Mouse (Mus musculus) limb, embryonic 15.5 days (tissue): ENCODE measurements around the gene Il2rb. TPM values are rescaled to one million over a fixed set of nuclear protein-coding genes. Genes with fewer than 3 reads are reported as not detected.

Source experiments
- ATAC-seq: fragments of 200-750 bp; cut with Nextera tagmentation; 2 replicates; pipeline ENCODE4 v1.8.0; 2017; ENCODE audit warnings: low read depth, moderate TSS enrichment; ENCODE audit not compliant: insufficient number of reproducible peaks, low FRiP score, low TSS enrichment
- H3K27ac ChIP-seq: fragments of 300-500 bp; sonication (generic); 2 replicates; pipeline ENCODE4 v1.5.1; 2015; ENCODE audit warnings: moderate library complexity, mild to moderate bottlenecking, inconsistent platforms
- H3K27me3 ChIP-seq: fragments of 300-500 bp; sonication (generic); 2 replicates; pipeline ENCODE4 v1.6.1; 2015; ENCODE audit warnings: inconsistent platforms
- H3K36me3 ChIP-seq: fragments of 300-500 bp; sonication (generic); 2 replicates; pipeline ENCODE4 v1.6.1; 2015; ENCODE audit warnings: inconsistent platforms
- H3K4me1 ChIP-seq: fragments of 300-500 bp; sonication (generic); 2 replicates; pipeline ENCODE4 v1.6.1; 2015; ENCODE audit warnings: inconsistent platforms
- H3K4me2 ChIP-seq: fragments of 300-500 bp; sonication (generic); 2 replicates; pipeline ENCODE4 v1.6.1; 2015; ENCODE audit warnings: mild to moderate bottlenecking, inconsistent platforms
- H3K4me3 ChIP-seq: fragments of 300-500 bp; sonication (generic); 2 replicates; pipeline ENCODE4 v1.5.1; 2015; ENCODE audit warnings: mild to moderate bottlenecking, inconsistent platforms
- H3K9ac ChIP-seq: fragments of 300-500 bp; sonication (generic); 2 replicates; pipeline ENCODE4 v1.6.1; 2015; ENCODE audit warnings: inconsistent platforms
- H3K9me3 ChIP-seq: fragments of 300-500 bp; sonication (generic); 2 replicates; pipeline ENCODE4 v1.6.1; 2016; ENCODE audit warnings: inconsistent platforms
- WGBS: fragments of 180-500 bp; shearing (Covaris S2); methylation state at CpG from one replicate; pipeline ENCODE4 v1.1.7; 2015; 5-methylcytosine and 5-hydroxymethylcytosine counted together
- polyA plus RNA-seq: library from polyadenylated mRNA; unstranded; fragments of >200 nt; fragmentation: Nextera tagmentation; extraction: Ambion mirVana; gene quantifications from 2 replicates; pipeline ENCODE4 v1.2.1, GENCODE M21; 2015

The Il2rb gene
- polyA plus RNA-seq, 1 experiment from 2014 or later: 0.36 TPM

DNA sequence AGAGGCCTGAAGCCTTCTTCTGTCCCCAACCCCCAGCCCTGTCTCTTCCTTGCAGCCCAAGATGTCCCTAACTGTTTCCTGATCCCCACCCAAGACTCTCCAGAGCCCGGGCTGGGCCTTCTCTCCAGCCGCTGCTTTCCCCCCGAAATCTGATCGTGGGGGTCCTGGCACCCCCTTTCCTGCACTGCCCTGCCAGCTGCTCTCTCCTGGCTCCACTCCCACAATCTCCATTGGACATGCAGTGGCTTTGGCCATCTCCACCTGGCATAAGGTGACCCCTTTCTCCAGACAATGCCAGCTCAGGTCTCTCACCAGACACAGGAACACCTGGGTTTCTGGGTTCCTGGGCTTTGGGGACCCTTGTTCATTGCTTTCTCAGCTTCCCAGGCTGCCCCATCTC lies 17.0 kb downstream of the Il2rb start:
- 0 out of 2 replicates have a peak, but pooled peaks cover 4% of the 10 kb centered on the region for H3K27me3 ChIP-seq
- no peaks in the 10 kb centered on the region for H3K4me1 ChIP-seq
- no peak overlapping the region for H3K4me3 ChIP-seq
- WGBS: 77% methylated on average over 4 of the region's 4 CpGs
- no peaks in the 10 kb centered on the region for H3K36me3 ChIP-seq
- ATAC-seq: no peak
- H3K9me3 ChIP-seq: no peaks in the 10 kb centered on the region; the same call in 1 of the 2 replicates
- no peak overlapping the region for H3K4me2 ChIP-seq
- no peak overlapping the region for H3K27ac ChIP-seq
- no peak overlapping the region for H3K9ac ChIP-seq

DNA sequence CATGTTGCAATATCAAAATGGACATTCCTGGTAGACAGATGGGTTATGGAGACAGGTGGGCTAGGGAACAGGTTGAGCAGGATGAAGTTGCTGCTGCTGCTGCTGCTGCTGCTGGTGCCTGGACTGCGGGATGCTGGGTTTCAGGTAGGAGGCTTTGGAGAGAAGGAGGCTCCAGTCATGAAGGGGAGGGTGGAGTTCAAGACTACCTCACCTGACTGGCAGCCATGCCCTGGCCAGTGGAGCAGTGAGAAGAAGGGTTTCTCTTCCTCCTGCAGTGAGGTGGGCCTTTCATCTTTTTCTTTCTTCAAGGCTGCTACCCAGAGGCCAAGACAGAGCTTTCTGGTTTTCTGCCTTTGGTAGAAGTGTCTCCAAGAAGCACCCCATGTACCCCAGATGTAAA lies 18.2 kb downstream of the Il2rb start:
- 94% methylated on average over 1 of the region's 1 CpGs for WGBS
- H3K4me1 ChIP-seq: no peaks in the 10 kb centered on the region

DNA sequence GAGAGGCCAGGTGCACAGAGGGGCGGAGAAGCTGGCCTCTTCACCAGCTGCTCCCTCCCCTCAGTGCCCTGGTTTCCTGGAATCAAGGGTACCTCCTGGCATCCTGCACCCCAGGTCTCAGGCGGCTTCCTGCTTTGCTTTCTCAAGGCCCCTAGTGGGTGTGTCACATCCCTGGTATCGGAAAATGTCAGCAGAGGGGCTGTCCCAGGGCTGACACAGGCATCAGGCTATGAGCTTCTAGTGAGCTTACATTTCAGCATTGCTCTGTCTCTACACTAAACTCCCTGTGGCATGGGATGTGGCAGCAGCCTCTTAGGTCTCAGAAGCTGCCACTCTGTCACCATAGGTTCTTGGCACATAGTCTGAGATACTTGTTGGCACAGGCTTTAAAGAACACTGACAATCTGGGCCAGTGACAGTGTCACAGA lies 19.5 kb downstream of the Il2rb start:
- H3K4me1 ChIP-seq: no peaks in the 10 kb centered on the region
- no peak overlapping the region for H3K4me3 ChIP-seq
- H3K4me2 ChIP-seq: no peak overlapping the region
- 0 out of 2 replicates have a peak, but pooled peaks cover 4% of the 10 kb centered on the region for H3K27me3 ChIP-seq
- ATAC-seq: no peak
- H3K9ac ChIP-seq: no peak overlapping the region
- WGBS: 55% methylated on average over 3 of the region's 3 CpGs
- H3K27ac ChIP-seq: no peak overlapping the region
- no peaks in the 10 kb centered on the region for H3K36me3 ChIP-seq
- no peaks in the 10 kb centered on the region; the same call in 1 of the 2 replicates for H3K9me3 ChIP-seq

More for the DNA sequence above, 18.2 kb downstream of the Il2rb start:
- Histone ChIP-seq H3K9ac (no peak overlapping the region), H3K4me2 (no peak overlapping the region), H3K9me3 (no peaks in the 10 kb centered on the region; the same call in 1 of the 2 replicates), H3K27ac (no peak overlapping the region), H3K36me3 (no peaks in the 10 kb centered on the region), H3K27me3 (0 out of 2 replicates have a peak, but pooled peaks cover 4% of the 10 kb centered on the region), H3K4me3 (no peak overlapping the region)
- ATAC-seq: no peak

DNA sequence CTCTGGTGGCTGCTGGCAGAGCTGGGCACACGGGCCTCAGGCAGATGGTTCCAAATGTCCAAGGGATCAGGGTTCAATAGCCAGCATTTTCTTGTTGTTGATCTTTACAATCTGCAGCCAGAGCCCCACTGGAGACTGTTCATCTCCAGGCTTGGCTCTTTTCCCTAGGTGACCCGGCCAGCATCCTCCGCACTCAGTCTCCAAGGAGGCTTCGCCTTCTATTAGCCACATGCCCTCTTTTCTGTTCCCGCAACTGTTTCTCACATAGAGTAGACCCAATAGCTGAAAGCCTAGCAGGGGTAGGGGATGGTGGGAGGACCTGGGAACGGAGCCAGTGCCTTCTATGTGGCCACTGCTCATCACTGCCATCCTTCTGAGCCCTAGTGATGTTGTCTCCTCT lies 21.6 kb downstream of the Il2rb start:
- ATAC-seq: no peak
- Histone ChIP-seq H3K36me3 (no peaks in the 10 kb centered on the region), H3K4me1 (no peaks in the 10 kb centered on the region), H3K4me3 (no peak overlapping the region), H3K4me2 (no peak overlapping the region), H3K9ac (no peak overlapping the region), H3K27ac (no peak overlapping the region), H3K27me3 (0 out of 2 replicates have a peak, but pooled peaks cover 4% of the 10 kb centered on the region), H3K9me3 (no peaks in the 10 kb centered on the region)
- WGBS: 82% methylated on average over 6 of the region's 6 CpGs

DNA sequence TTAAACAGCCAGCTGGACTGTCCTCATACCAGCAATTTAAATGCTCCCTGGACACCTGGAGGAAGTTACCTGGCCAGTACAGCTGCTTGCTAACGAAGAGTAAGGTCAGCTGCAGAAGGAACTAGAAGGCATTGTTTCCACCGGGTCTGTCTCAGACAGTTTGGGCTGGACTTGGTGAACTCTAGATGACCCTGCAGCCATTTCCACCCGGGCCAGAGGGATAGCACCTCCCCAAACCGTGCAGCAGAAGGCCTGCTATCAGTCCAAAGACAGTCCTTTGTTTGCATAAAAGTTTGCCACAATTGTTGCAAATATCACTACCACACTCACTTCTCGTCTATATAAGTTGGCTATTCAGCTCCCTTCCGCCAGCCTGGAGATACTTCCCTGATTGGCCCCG lies 23.2 kb downstream of the Il2rb start:
- H3K27me3 ChIP-seq: no peaks in the 10 kb centered on the region
- WGBS: 44% methylated on average over 7 of the region's 7 CpGs
- no peak overlapping the region for H3K4me3 ChIP-seq
- ATAC-seq: no peak
- no peaks in the 10 kb centered on the region for H3K9me3 ChIP-seq
- H3K36me3 ChIP-seq: no peaks in the 10 kb centered on the region
- H3K4me2 ChIP-seq: no peak overlapping the region
- H3K27ac ChIP-seq: no peak overlapping the region
- H3K9ac ChIP-seq: no peak overlapping the region
- no peaks in the 10 kb centered on the region for H3K4me1 ChIP-seq

DNA sequence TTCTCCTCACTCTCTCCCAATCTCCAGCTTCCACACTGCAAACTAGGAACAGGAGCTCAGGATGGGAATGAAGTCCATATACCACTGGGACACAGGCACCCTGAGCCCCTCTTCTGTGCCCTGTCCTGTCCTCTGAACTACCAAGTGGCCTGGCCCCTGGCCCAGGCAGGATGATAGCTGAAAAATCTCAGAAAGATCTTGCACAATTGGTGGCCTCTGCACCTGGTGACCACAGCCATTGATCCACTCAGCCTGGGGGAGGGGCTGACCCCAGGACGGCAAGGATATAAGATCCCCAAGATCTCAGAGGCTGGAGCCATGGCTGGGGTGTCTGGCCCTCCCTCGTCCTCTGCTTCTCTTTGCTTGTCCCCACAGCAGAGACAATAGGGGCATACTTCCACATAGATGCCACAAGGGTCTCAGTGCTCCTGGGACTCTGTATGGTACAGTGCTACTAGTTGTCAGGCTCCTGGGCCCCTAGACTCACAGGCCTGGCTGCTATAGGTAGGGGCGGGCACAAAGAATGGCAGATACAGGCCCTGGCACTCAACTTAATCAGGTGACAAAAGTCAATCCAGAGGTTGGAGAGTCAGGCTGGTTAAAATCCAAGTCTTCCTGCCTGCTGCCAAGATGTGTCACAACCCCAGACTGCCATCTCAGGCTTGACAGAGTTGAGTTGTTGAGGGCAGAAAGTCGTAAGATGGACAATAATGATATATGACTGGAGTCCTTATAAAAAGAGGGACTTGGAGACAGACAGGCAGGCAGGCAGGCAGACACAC lies 24.4 kb downstream of the Il2rb start:
- H3K4me3 ChIP-seq: no peak overlapping the region

DNA sequence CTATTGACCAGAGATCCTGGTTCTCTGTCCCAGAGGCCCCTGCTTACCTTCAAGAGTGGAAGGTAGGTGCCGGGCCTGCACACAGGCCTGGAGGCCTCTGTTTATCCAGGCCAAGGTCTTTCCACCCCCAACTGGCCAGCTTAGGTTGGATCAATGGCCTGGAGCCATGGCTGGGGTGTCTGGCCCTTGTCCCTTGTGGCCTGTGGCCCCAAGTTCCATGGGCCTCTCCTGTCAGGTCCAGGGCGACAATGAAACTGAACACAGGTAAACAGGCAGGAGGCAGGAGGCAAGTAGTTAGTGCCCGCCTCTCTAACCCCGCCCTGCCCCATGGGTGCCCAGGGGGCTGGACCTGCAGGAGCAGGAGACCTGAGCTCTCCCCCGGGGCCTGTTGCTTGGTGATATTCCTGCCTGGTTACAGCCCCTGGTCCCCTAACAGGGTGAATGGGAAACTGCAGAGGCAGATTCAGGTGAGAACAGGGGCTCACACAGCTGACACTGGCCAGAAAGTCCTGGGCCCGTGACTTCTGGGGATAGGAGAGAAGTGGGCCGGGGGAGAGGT lies 26.6 kb downstream of the Il2rb start, which contains the start of gene Tmprss6:
Gene Tmprss6, minus strand, starts transcription at position 256 of the 559 bp plus-strand sequence.
- ATAC-seq: no peak
- Histone ChIP-seq H3K4me3 (no peak within 1 kb of the TSS), H3K27me3 (no peaks in the 10 kb centered on the region), H3K4me2 (no peak within 1 kb of the TSS), H3K36me3 (no peaks in the 10 kb centered on the region), H3K27ac (no peak within 1 kb of the TSS), H3K4me1 (no peaks in the 10 kb centered on the region), H3K9me3 (no peaks in the 10 kb centered on the region), H3K9ac (no peak within 1 kb of the TSS)
- 78% methylated on average over 7 of the region's 7 CpGs for WGBS

More for the DNA sequence above, 24.4 kb downstream of the Il2rb start:
- Histone ChIP-seq H3K27me3 (no peaks in the 10 kb centered on the region), H3K4me2 (no peak overlapping the region), H3K9me3 (no peaks in the 10 kb centered on the region), H3K4me1 (no peaks in the 10 kb centered on the region), H3K27ac (no peak overlapping the region), H3K9ac (no peak overlapping the region), H3K36me3 (no peaks in the 10 kb centered on the region)
- 68% methylated on average over 4 of the region's 4 CpGs for WGBS
- no peak for ATAC-seq

DNA sequence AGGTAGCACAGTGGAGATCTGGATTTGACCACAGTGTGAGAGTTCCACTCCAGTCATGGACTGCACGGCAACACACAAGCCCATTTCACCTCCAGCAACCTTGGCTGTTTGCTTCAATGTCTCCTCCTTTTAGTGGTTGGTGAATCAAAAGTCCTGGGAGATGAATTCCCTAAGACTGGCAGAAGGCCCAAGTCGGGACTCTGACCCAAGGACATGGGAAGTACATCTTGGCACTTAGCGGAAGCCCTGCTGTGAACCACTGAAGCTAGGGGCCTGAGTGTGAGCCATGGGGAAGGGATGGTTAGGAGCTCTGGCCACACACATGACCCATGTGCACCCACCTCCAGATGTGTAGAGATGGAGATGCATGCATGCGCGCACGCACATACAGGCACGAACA lies 27.5 kb downstream of the Il2rb start:
- Histone ChIP-seq H3K27ac (no peak overlapping the region), H3K36me3 (no peaks in the 10 kb centered on the region), H3K4me2 (no peak overlapping the region), H3K9me3 (no peaks in the 10 kb centered on the region), H3K4me1 (no peaks in the 10 kb centered on the region), H3K9ac (no peak overlapping the region), H3K4me3 (no peak overlapping the region), H3K27me3 (no peaks in the 10 kb centered on the region)
- ATAC-seq: no peak
- 92% methylated on average over 7 of the region's 7 CpGs for WGBS

DNA sequence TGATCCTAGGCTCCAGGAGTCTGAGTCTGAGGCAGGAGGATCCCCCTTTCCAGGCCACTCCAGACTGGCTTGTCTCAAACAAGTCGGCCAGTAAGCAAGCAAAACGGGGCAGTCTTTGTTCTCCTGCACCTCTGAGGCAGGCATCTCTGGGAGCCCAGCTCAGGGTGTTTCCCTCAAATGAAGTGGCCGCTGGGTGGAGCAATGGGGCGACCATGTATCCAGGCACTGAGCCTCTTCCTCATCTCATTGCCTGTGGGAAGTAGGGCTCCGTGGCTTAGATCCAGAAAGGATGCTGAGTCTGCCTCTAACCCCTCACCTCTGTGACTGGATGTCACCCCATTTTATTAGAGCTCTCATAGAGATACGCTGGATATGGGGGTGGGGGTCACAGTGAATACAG lies 28.3 kb downstream of the Il2rb start:
- Histone ChIP-seq H3K36me3 (no peaks in the 10 kb centered on the region), H3K27me3 (no peaks in the 10 kb centered on the region), H3K4me2 (no peak overlapping the region), H3K4me1 (no peaks in the 10 kb centered on the region), H3K9me3 (no peaks in the 10 kb centered on the region), H3K27ac (no peak overlapping the region), H3K4me3 (no peak overlapping the region), H3K9ac (no peak overlapping the region)
- ATAC-seq: no peak
- 34% methylated on average over 6 of the region's 6 CpGs for WGBS

DNA sequence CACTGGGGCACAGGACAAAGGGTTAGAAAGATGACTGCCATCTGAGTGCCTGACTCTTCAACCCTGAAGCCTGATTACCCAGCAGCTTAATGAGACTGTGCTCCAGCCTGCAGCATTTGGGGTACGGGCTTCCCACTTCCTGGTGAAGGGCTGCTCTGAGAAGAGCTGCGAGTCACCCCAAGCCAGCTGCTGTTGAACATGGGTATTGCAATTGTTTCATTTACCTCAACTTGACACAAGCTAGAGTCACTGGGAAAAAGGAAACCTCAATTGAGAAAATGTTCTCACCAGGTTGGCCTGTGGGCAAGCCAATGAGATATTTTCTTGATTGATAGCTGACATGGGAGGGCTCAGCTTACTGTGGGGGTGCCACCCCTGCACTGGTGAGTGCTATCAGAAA lies 32.1 kb downstream of the Il2rb start:
- Histone ChIP-seq H3K9ac (no peak overlapping the region), H3K4me3 (no peak overlapping the region), H3K36me3 (no peaks in the 10 kb centered on the region), H3K4me2 (no peak overlapping the region), H3K27me3 (no peaks in the 10 kb centered on the region), H3K27ac (no peak overlapping the region), H3K4me1 (no peaks in the 10 kb centered on the region), H3K9me3 (no peaks in the 10 kb centered on the region)
- no peak for ATAC-seq
- 44% methylated on average over 2 of the region's 2 CpGs for WGBS

DNA sequence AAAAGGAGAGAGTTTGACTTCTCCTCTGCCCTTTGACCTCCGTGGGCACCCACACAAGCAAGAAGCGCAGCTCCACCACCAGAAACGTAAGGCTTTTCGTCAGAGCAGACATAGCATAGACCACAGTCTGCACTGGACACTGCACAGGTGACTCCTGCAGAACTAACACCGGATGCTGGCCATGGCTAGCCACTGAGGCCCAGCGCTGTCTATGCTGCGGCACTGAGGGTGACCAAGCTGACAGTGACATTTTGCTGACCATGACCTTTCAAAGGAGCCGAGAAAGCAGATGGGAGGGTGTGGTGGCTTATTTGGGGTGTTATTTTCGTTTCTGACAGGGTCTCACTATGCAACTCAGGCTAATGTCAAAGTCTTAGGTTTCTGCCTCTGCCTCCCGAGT lies 37.9 kb downstream of the Il2rb start:
- no peak overlapping the region for H3K9ac ChIP-seq
- ATAC-seq: no peak
- WGBS: 76% methylated on average over 10 of the region's 10 CpGs

DNA sequence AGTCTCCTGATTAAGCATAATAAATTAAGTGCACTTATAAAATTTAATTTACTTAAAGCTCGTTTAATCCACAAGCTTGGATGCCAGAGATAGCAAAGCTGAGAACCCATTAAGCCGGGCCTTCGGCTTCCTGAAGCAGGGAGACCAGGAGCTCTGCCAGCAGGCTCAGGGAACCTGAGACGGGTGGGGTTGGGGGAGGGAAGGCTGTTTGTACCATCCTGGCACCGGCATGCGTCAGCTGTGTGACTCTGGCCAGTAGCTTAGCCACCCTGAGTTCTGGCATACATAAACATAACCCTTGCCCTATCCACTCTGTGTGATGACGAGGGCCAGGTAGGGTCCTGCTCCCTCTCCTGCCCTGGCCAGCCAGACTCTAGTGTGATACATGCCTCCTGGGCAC lies 39.0 kb downstream of the Il2rb start:
- no peak overlapping the region for H3K27ac ChIP-seq
- H3K4me3 ChIP-seq: no peak overlapping the region
- no peak for ATAC-seq
- H3K36me3 ChIP-seq: no peaks in the 10 kb centered on the region
- H3K27me3 ChIP-seq: no peaks in the 10 kb centered on the region
- no peaks in the 10 kb centered on the region for H3K9me3 ChIP-seq
- H3K4me1 ChIP-seq: peaks cover 11% of the 10 kb centered on the region; the same call in 1 of the 2 replicates
- WGBS: 35% methylated on average over 7 of the region's 7 CpGs
- H3K4me2 ChIP-seq: no peak overlapping the region
- no peak overlapping the region for H3K9ac ChIP-seq

More for the DNA sequence above, 37.9 kb downstream of the Il2rb start:
- no peaks in the 10 kb centered on the region for H3K9me3 ChIP-seq
- H3K27me3 ChIP-seq: no peaks in the 10 kb centered on the region
- H3K4me3 ChIP-seq: no peak overlapping the region
- H3K4me2 ChIP-seq: no peak overlapping the region
- H3K4me1 ChIP-seq: peaks cover 11% of the 10 kb centered on the region; the same call in 1 of the 2 replicates
- H3K36me3 ChIP-seq: no peaks in the 10 kb centered on the region
- no peak overlapping the region for H3K27ac ChIP-seq
